Mouse (Mus musculus) cortical plate, adult 2 months (tissue): ENCODE results near the gene Ano8. TPM values are rescaled to one million over a fixed set of nuclear protein-coding genes. Genes with fewer than 3 reads are reported as not detected.
"Not testable (repeated sequence)": the region's sequence is repeated elsewhere in the genome, so short reads cannot be mapped to it uniquely, and the experiment has no call there.

Experiments
- H3K27ac ChIP-seq: fragments of 200-500 bp; 2 replicates; pipeline ENCODE4 v1.5.1; 2012; ENCODE audit warnings: low read length, control low read depth, inconsistent platforms; ENCODE audit not compliant: insufficient read depth
- H3K4me1 ChIP-seq: fragments of 200-500 bp; 2 replicates; pipeline ENCODE4 v1.6.1; 2011; ENCODE audit warnings: low read length; ENCODE audit not compliant: control insufficient read depth, insufficient read depth
- H3K4me3 ChIP-seq: fragments of 200-500 bp; 2 replicates; pipeline ENCODE4 v1.5.1; 2011; ENCODE audit warnings: mild to moderate bottlenecking, low read length, control low read depth; ENCODE audit not compliant: insufficient read depth
- CTCF ChIP-seq: fragments of 200-500 bp; IDR thresholded peaks from 2 replicates; pipeline ENCODE4 v1.5.1; 2011; ENCODE audit warnings: mild to moderate bottlenecking, control low read depth, low read length; ENCODE audit not compliant: insufficient read depth; ENCODE audit errors: extremely low read depth
- POLR2A ChIP-seq: fragments of 200-500 bp; IDR thresholded peaks from 2 replicates; pipeline ENCODE4 v1.6.1; 2011; ENCODE audit warnings: mild to moderate bottlenecking, low read length, control low read depth; ENCODE audit not compliant: insufficient read depth; ENCODE audit errors: extremely low read depth
- polyA plus RNA-seq: library from polyadenylated mRNA; depleted of rRNA; stranded (reverse); fragments of >200 nt; gene quantifications from 2 replicates; pipeline ENCODE4 v1.2.3, GENCODE M21; 2012; rRNA removed

Ano8 gene
- 69.2 and 75.1 TPM in 2 replicates for polyA plus RNA-seq

- TF ChIP-seq POLR2A (peak; percentile 47; the same call in 1 of the 2 replicates), CTCF (no peak)
- peak within 1 kb of the TSS; percentile 88 for H3K4me3 ChIP-seq
- H3K27ac ChIP-seq, result peak within 1 kb of the TSS; percentile 88; the same call in 1 of the 2 replicates
- H3K4me1 ChIP-seq, result peaks cover 5% of the 10 kb centered on the region; the same call in 1 of the 2 replicates
Observed at GRCm38 (mm10) chr8:71485142-71486135, at the start of gene Ano8. TSS of gene Ano8 (minus strand) at chr8:71485963.

DNA sequence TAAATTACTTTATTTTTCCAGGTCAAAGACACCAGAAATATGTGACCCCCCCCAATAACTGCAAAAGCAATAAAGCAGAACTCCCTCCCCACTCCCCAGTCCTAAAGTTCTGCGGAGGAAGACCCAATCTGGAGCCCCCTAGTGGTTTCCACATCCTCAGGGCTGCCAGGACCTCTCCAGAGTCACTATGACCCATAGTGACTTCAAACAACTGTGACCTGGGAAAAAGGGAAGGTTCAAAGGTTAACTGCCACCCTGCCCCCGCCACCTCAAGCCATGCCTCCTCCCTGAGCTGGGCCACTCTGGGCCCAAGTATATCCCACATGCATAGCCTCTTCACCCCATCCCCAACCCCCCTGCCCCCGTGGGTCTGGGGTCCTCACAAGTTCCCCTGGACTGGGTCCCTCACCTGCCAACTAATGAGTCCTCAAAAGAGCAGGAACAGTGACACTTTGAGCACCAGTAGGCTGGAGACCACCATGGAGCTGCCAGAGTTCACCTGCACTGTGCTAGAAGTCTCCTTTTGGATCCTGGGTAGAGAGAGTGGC is 48.6 kb upstream of the Ano8 start:
- TF ChIP-seq CTCF, result no peak
- no peak for TF ChIP-seq POLR2A
- H3K4me3 ChIP-seq, result no peak overlapping the region
- no peaks in the 10 kb centered on the region for H3K4me1 ChIP-seq
- no peak overlapping the region for H3K27ac ChIP-seq

GRCm38 (mm10) chr8:71530735-71531467 is 45.1 kb upstream of the Ano8 start:
- H3K4me3 ChIP-seq, H3K27ac ChIP-seq, H3K4me1 ChIP-seq: not testable (repeated sequence)
- TF ChIP-seq CTCF, result peak; percentile 43

DNA sequence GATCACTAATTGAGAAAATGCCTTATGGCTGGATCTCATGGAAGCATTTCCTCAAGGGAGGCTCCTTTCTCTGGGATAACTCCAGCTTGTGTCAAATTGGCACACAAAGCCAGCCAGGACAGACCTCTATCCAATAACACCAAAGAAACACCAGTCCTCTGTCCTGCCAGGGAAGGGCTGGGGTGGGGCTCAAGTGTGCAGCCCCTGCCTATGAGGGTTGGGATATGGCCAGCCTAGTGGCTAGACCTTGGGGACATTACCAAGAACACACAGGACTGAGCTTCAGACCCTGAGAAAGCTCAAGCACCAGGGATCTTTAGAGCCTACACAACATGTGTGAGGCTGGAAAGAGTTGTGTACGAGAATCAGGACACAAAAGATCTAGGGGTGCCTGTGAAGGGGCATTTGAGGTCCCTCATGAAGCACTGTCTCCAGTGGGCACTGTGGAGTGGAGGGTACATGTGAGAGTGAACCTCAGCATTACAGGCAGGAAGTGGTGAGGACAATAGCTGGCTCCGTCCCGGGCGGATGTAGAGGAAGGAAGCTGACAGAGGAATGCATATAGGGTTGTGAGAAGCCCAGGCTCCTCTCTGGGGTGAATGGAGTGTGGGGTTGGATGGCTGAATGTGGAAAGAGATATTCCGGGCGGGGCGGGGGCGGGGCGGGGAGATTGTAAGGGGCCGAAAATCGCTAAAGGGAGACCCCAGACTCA is 42.8 kb upstream of the Ano8 start:
- Histone ChIP-seq H3K4me1 (no peaks in the 10 kb centered on the region), H3K27ac (0 out of 2 replicates have a peak overlapping the region, but pooled peaks have one; percentile 12), H3K4me3 (no peak overlapping the region)
- no peak for TF ChIP-seq CTCF
- TF ChIP-seq POLR2A, result no peak

GRCm38 (mm10) chr8:71527162-71527870 is 41.6 kb upstream of the Ano8 start:
- no peak overlapping the region for H3K4me3 ChIP-seq
- no peak for TF ChIP-seq POLR2A
- TF ChIP-seq CTCF, result no peak
- H3K4me1 ChIP-seq, result no peaks in the 10 kb centered on the region
- no peak overlapping the region for H3K27ac ChIP-seq

GRCm38 (mm10) chr8:71526272-71526671 is 40.5 kb upstream of the Ano8 start:
- H3K27ac ChIP-seq, result no peak overlapping the region
- H3K4me3 ChIP-seq, result no peak overlapping the region
- TF ChIP-seq POLR2A, result no peak
- no peak for TF ChIP-seq CTCF
- no peaks in the 10 kb centered on the region for H3K4me1 ChIP-seq

DNA sequence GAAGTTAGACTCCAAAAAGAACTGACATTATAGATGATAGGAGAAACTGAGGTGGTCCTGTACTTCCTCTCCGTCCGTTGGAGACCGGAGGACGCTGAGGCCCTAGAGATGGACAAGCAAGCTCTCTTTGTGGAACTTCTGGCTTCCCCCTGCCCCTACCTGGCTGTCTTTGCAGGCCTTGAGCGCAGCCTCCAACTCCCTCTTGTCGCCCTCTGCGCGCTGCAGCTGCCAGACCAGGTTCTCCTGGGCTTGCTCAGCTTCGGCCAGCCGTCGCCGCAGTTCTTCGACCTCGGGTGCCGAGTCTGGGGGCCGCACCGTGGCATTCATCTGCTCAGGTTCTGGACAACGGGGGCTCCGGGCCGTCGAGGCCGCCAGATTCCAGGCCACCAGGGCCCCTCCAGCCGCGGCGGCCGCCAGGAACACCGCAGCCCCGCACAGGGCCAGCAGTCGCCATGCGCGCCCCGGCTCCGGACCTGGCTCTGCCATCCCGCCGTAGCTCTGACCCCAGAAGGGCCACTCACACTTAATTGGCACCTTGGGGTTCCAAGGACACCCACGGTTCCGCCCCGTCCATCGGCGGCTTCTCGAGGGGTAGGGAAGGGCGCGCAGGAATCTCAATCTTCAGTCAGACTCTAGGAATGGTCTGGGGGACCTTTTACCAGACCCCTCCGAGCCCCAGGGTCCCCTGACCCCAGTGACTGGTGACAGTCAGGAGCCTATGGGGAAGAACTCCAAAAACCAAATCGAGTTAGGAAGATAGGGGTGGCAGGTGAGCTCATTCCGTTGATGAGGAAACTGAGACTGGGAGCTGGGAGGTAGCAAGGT is 39.7 kb upstream of the Ano8 start, which contains the start of gene Ccdc194:
Ccdc194 (minus strand) TSS at position 486 of the 825 bp plus-strand sequence.
- TF ChIP-seq CTCF (no peak), POLR2A (no peak)
- Histone ChIP-seq H3K4me1 (no peaks in the 10 kb centered on the region), H3K4me3 (no peak within 1 kb of the TSS), H3K27ac (no peak within 1 kb of the TSS)

DNA sequence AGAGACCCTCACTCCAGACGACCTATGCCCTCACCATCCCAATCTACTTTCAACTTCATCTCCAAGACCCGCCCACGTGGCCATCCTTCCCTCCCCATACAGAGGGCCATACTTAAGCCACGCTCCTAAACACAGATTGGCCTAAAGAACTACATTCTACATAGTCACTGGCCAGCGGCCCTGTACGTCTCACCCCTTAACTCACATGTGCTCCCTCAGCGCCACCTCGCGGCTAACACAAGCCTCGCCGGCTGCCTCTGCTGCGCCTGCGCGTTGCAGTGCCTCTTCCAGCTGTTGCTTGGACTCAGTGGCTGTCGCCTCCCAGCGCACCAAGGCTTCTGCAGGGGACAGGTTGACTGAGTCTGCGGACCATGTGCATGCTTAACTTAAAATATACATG is 35.9 kb upstream of the Ano8 start:
- TF ChIP-seq POLR2A (no peak), CTCF (peak; percentile 88)
- Histone ChIP-seq H3K27ac (no peak overlapping the region), H3K4me3 (no peak overlapping the region), H3K4me1 (no peaks in the 10 kb centered on the region)
